Mouse (Mus musculus): ENCODE measurements around the gene Sgms2.

The Sgms2 gene

GRCm38 (mm10) chr3:131270381-131270780 is 220.8 kb downstream of the Sgms2 start:
- in situ Hi-C loops (cut with MboI, MseI) = no loop called here

Measured in regulatory T cell (primary cell).